Mouse (Mus musculus): ENCODE results near the gene Ndufv3. TPM values are rescaled to one million over a fixed set of nuclear protein-coding genes. Genes with fewer than 3 reads are reported as not detected.

The Ndufv3 gene
- 443 and 494 TPM in 2 replicates for polyA plus RNA-seq (2015; fragmentation: Nextera tagmentation; extraction: Ambion mirVana)

GRCm38 (mm10) chr17:31519946-31520838, at the start of gene Ndufv3, which contains the start of gene Wdr4:
Gene Ndufv3, plus strand, starts transcription at chr17:31520115.
Gene Wdr4, minus strand, starts transcription at chr17:31519980.

GRCm38 (mm10) chr17:31564015-31564857, 44.3 kb downstream of the Ndufv3 start, which contains the start of gene Pknox1:
Gene Pknox1, plus strand, starts transcription at chr17:31564734.

Small RNAs within 50 kb of the gene (microRNA-seq; reads per million reads assigned to microRNA genes)
- not detected for gene Gm24970 (ENCODE audit: borderline replicate concordance, insufficient number of aligned reads)

Other genes starting within 250 kb of the Ndufv3 start
- gene Rsph1, start 242.7 kb upstream of the Ndufv3 start, polyA plus RNA-seq (2015; fragmentation: Nextera tagmentation; extraction: Ambion mirVana) = 2.5 TPM in 2 replicates
- gene Slc37a1, start 233.3 kb upstream of the Ndufv3 start, polyA plus RNA-seq (2015; fragmentation: Nextera tagmentation; extraction: Ambion mirVana) = 5.3 and 10.1 TPM in 2 replicates
- 6.5 and 14.8 TPM in 2 replicates for gene Pde9a, start 133.9 kb upstream of the Ndufv3 start, polyA plus RNA-seq (2015; fragmentation: Nextera tagmentation; extraction: Ambion mirVana)
- 15.4 and 16.7 TPM in 2 replicates for gene Wdr4, start 135 bp upstream of the Ndufv3 start, polyA plus RNA-seq (2015; fragmentation: Nextera tagmentation; extraction: Ambion mirVana)
- gene Pknox1, start 44.6 kb downstream of the Ndufv3 start, polyA plus RNA-seq (2015; fragmentation: Nextera tagmentation; extraction: Ambion mirVana) = 12.7 and 13.5 TPM in 2 replicates
- 1.2 and 2.9 TPM in 2 replicates for gene Cbs, start 117.1 kb downstream of the Ndufv3 start, polyA plus RNA-seq (2015; fragmentation: Nextera tagmentation; extraction: Ambion mirVana)
- gene U2af1, start 138.8 kb downstream of the Ndufv3 start, polyA plus RNA-seq (2015; fragmentation: Nextera tagmentation; extraction: Ambion mirVana) = 120 and 144 TPM in 2 replicates
- gene Cryaa, start 157.7 kb downstream of the Ndufv3 start, polyA plus RNA-seq (2015; fragmentation: Nextera tagmentation; extraction: Ambion mirVana) = not detected in 2 replicates

Data from adrenal gland, postnatal 0 days (tissue).